Mouse (Mus musculus): ENCODE data around the gene 2310061I04Rik.

GRCm38 (mm10) chr17:35909186-35909918, 12.1 kb upstream of the 2310061I04Rik start:
- TF ChIP-seq CTCF (IDR thresholded peaks at IDR 0.05; ENCODE audit: low read depth) (no peak), EP300 (optimal IDR thresholded peaks at IDR 0.05) (no peak)
